24 mouse cellular contexts compared by ENCODE assay signal in the genomic region with DNA sequence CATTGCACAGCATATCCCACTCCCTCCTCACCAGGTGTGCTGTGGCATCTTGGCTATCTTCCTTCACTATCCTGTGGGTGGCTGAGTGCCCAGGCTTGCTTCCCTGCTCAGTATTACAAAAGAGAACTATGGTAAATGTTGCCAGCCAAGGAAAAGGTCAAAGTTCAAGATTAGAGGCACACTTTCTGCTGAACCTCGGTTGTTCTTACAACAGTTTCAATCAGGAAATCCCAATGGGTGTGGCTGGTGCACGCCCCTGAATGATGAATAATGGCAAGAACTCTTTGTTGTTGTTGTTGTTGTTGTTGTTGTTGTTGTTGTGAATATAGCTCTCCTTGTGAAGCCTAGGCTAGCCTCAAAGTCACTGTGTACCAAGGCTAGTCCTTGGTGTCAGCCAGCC. TPM values are rescaled to one million over a fixed set of nuclear protein-coding genes. Genes with fewer than 3 reads are reported as not detected.
DNase-seq lines count a peak whose midpoint lies in the region; ATAC-seq and TF ChIP-seq lines count a peak whose summit lies in the region.
"Had no signal": no experiment of that assay in that cellular context is flagged by ENCODE, and none has a peak within 500 bp of the region (broad histone marks: within the 10 kb centered on the region; RNA-seq: fewer than 3 reads in every experiment).

No protein-coding gene starts in this region.

- no peak overlapping the region for H3K4me3 ChIP-seq in bone marrow, adult 2 months (replicated peaks; ENCODE audit: control insufficient read depth, low read depth, low read length)
- no peak overlapping the region for H3K4me3 ChIP-seq in macrophage (ENCODE audit: inconsistent target)
- H3K4me3 ChIP-seq: gastrocnemius, adult 2 months; heart, embryonic 15.5 days; layer of hippocampus, adult 2 months; limb, embryonic 15.5 days; neural tube, embryonic 12.5 days had no signal

- peaks cover 8% of the 10 kb centered on the region for H3K4me1 ChIP-seq in bone marrow, adult 2 months (ENCODE audit: control insufficient read depth, insufficient read depth, low read length)

- WGBS in bone marrow, adult 2 months = 15% methylated on average over 2 of the region's 2 CpGs
- WGBS in macrophage (ENCODE audit: missing documents) = 9% methylated on average over 2 of the region's 2 CpGs

- TF ChIP-seq CTCF in bone marrow, adult 2 months (IDR thresholded peaks at IDR 0.05; ENCODE audit: control insufficient read depth, insufficient read depth, low read length) = no peak

- H3K36me3 ChIP-seq in macrophage (ENCODE audit: inconsistent target) = no peaks in the 10 kb centered on the region
- H3K36me3 ChIP-seq: neural tube, embryonic 12.5 days had no signal

- no peak for TF ChIP-seq POLR2A in bone marrow, adult 2 months (IDR thresholded peaks at IDR 0.05; ENCODE audit: borderline replicate concordance, control insufficient read depth, low read depth, low read length)

- peak overlapping the region; percentile 13; the same call in 1 of the 2 replicates for H3K27ac ChIP-seq in bone marrow, adult 2 months (ENCODE audit: control insufficient read depth, insufficient read depth, low read depth, low read length, poor library complexity)
- H3K27ac ChIP-seq in macrophage = 0 out of 2 replicates have a peak overlapping the region, but pooled peaks have one; percentile 12
- H3K27ac ChIP-seq: gastrocnemius, adult 2 months; heart, embryonic 15.5 days; layer of hippocampus, adult 2 months; limb, embryonic 15.5 days; neural tube, embryonic 12.5 days had no signal

- ATAC-seq in megakaryocyte progenitor cell, adult 5-6 weeks (replicated peaks; ENCODE audit: poor library complexity) = no peak
- ATAC-seq in activated CD4-positive, CD25-positive, alpha-beta regulatory T cell, adult 4 months = no peak
- ATAC-seq: hindbrain, embryonic 16.5 days; liver, postnatal 0 days had no signal

- DNase-seq in 416B (ENCODE audit: low read depth) (peak; percentile 25), ES-CJ7 (ENCODE audit: low read depth, low spot score) (peak; percentile 62)
- no peak for DNase-seq in embryo, embryonic 11 days
- DNase-seq in spleen, adult 12 weeks (ENCODE audit: low spot score) = no peak
- DNase-seq: adrenal gland, postnatal 25 days; cerebellum, adult 2 months; cerebellum, postnatal 36 days; gastrocnemius, adult 2 months; heart, adult 18-20 months; heart, postnatal 4 days; kidney, adult 8-10 months; liver, postnatal 0 days; lung, postnatal 10 days; thymus, postnatal 36 days had no signal

- H3K79me2 ChIP-seq in macrophage (ENCODE audit: inconsistent target) = peaks cover 15% of the 10 kb centered on the region

RNA-seq across cellular contexts. Expression of a gene that starts 3.3 kb away (rescaled TPM):
- polyA plus RNA-seq in bone marrow, adult 2 months (2011; ENCODE audit: insufficient read depth, insufficient read length, low replicate concordance, missing spikeins) = 42.9 and 74.7 TPM in 2 replicates
- 10 to 100 TPM; 13.3 to 67.7 (median 37.2) TPM for total RNA-seq in macrophage (2018; cell fraction: chromatin; rRNA removed)
- 10 to 100 TPM in 25 of 26 experiments, 1 to 10 TPM in 1; 9.9 to 21.9 (median 15.1) TPM for total RNA-seq in macrophage (2018; cell fraction: cytosol; rRNA removed)
- total RNA-seq in macrophage (2018; cell fraction: nucleus; rRNA removed) = 10 to 100 TPM; 10.5 to 54.0 (median 24.5) TPM
- 4.0 to 14.4 TPM (median 12.6 TPM) in 3 replicates for polyA plus RNA-seq in macrophage (2018)
- total RNA-seq in megakaryocyte progenitor cell, adult 5-6 weeks (2015) = 3.9 and 5.0 TPM in 2 replicates
- total RNA-seq in megakaryocyte progenitor cell, adult 5-6 weeks (2017) = 6.1 and 7.0 TPM in 2 replicates
- 10 to 100 TPM; 24.3 to 26.8 TPM for polyA plus RNA-seq in activated CD4-positive, CD25-positive, alpha-beta regulatory T cell, adult 4 months (2017; shearing (Covaris generic))

RNA-seq across cellular contexts. Expression of a gene that starts 13.6 kb away (rescaled TPM):
- 0.65 and 1.00 TPM in 2 replicates for polyA plus RNA-seq in bone marrow, adult 2 months (2011; ENCODE audit: insufficient read depth, insufficient read length, low replicate concordance, missing spikeins)
- not detected for total RNA-seq in macrophage (2018; cell fraction: chromatin; rRNA removed)
- not detected for total RNA-seq in macrophage (2018; cell fraction: cytosol; rRNA removed)
- total RNA-seq in macrophage (2018; cell fraction: nucleus; rRNA removed) = not detected
- not detected in 3 replicates for polyA plus RNA-seq in macrophage (2018)
- total RNA-seq in megakaryocyte progenitor cell, adult 5-6 weeks (2015) = 0.10 TPM in 1 of 2 replicates, not detected in the other
- 0.29 TPM in 1 of 2 replicates, not detected in the other for total RNA-seq in megakaryocyte progenitor cell, adult 5-6 weeks (2017)
- polyA plus RNA-seq in activated CD4-positive, CD25-positive, alpha-beta regulatory T cell, adult 4 months (2017; shearing (Covaris generic)) = under 1 TPM in 1 of 2 experiments, not detected in 1; 0.34 TPM
- polyA plus RNA-seq: testis, adult 2 months had no signal

RNA-seq across cellular contexts. Expression of a gene that starts 22.7 kb away (rescaled TPM):
- 24.7 and 35.1 TPM in 2 replicates for polyA plus RNA-seq in bone marrow, adult 2 months (2011; ENCODE audit: insufficient read depth, insufficient read length, low replicate concordance, missing spikeins)
- 10 to 100 TPM in 22 of 26 experiments, 1 to 10 TPM in 4; 4.2 to 89.0 (median 47.5) TPM for total RNA-seq in macrophage (2018; cell fraction: chromatin; rRNA removed)
- 10 to 100 TPM; 16.0 to 98.5 (median 45.4) TPM for total RNA-seq in macrophage (2018; cell fraction: cytosol; rRNA removed)
- total RNA-seq in macrophage (2018; cell fraction: nucleus; rRNA removed) = 100 to 1,000 TPM in 2 of 26 experiments, 10 to 100 TPM in 24; 11.3 to 126 (median 54.7) TPM
- polyA plus RNA-seq in macrophage (2018) = 27.5 to 46.5 TPM (median 35.7 TPM) in 3 replicates
- 17.2 and 18.3 TPM in 2 replicates for total RNA-seq in megakaryocyte progenitor cell, adult 5-6 weeks (2015)
- total RNA-seq in megakaryocyte progenitor cell, adult 5-6 weeks (2017) = 35.3 and 38.4 TPM in 2 replicates
- 10 to 100 TPM; 16.9 to 30.0 TPM for polyA plus RNA-seq in activated CD4-positive, CD25-positive, alpha-beta regulatory T cell, adult 4 months (2017; shearing (Covaris generic))

RNA-seq across cellular contexts. Expression of a gene that starts 25.9 kb away (rescaled TPM):
- 50.1 and 105 TPM in 2 replicates for polyA plus RNA-seq in bone marrow, adult 2 months (2011; ENCODE audit: insufficient read depth, insufficient read length, low replicate concordance, missing spikeins)
- total RNA-seq in macrophage (2018; cell fraction: chromatin; rRNA removed) = 100 to 1,000 TPM in 23 of 26 experiments, 10 to 100 TPM in 3; 86.2 to 201 (median 143) TPM
- total RNA-seq in macrophage (2018; cell fraction: cytosol; rRNA removed) = 10 to 100 TPM; 19.2 to 38.5 (median 29.8) TPM
- total RNA-seq in macrophage (2018; cell fraction: nucleus; rRNA removed) = 100 to 1,000 TPM in 4 of 26 experiments, 10 to 100 TPM in 22; 43.4 to 123 (median 71.4) TPM
- polyA plus RNA-seq in macrophage (2018) = 26.4 to 51.5 TPM (median 40.3 TPM) in 3 replicates
- 33.8 and 38.8 TPM in 2 replicates for total RNA-seq in megakaryocyte progenitor cell, adult 5-6 weeks (2015)
- total RNA-seq in megakaryocyte progenitor cell, adult 5-6 weeks (2017) = 83.1 and 87.6 TPM in 2 replicates
- 10 to 100 TPM; 20.8 to 26.1 TPM for polyA plus RNA-seq in activated CD4-positive, CD25-positive, alpha-beta regulatory T cell, adult 4 months (2017; shearing (Covaris generic))

RNA-seq across cellular contexts. Expression of a gene that starts 29.4 kb away (rescaled TPM):
- polyA plus RNA-seq in bone marrow, adult 2 months (2011; ENCODE audit: insufficient read depth, insufficient read length, low replicate concordance, missing spikeins) = 84.1 and 99.0 TPM in 2 replicates
- 10 to 100 TPM in 1 of 26 experiments, 1 to 10 TPM in 20, under 1 TPM in 4, not detected in 1; 0.66 to 10.1 (median 2.3) TPM for total RNA-seq in macrophage (2018; cell fraction: chromatin; rRNA removed)
- 10 to 100 TPM in 23 of 26 experiments, 1 to 10 TPM in 3; 7.1 to 20.2 (median 15.3) TPM for total RNA-seq in macrophage (2018; cell fraction: cytosol; rRNA removed)
- 10 to 100 TPM in 7 of 26 experiments, 1 to 10 TPM in 19; 3.1 to 18.0 (median 7.2) TPM for total RNA-seq in macrophage (2018; cell fraction: nucleus; rRNA removed)
- polyA plus RNA-seq in macrophage (2018) = 6.1 to 12.6 TPM (median 9.8 TPM) in 3 replicates
- total RNA-seq in megakaryocyte progenitor cell, adult 5-6 weeks (2015) = 24.1 and 24.3 TPM in 2 replicates
- total RNA-seq in megakaryocyte progenitor cell, adult 5-6 weeks (2017) = 11.2 and 16.1 TPM in 2 replicates
- polyA plus RNA-seq in activated CD4-positive, CD25-positive, alpha-beta regulatory T cell, adult 4 months (2017; shearing (Covaris generic)) = 100 to 1,000 TPM; 142 to 158 TPM

Comparison
In these comparisons a context has a peak if more than half of its experiments do, and no peak if none do; other contexts are left out.
1. DNase-seq: peak in 416B (single experiment) and ES-CJ7 (single experiment); none in embryo, embryonic 11 days (single experiment) and spleen, adult 12 weeks (single experiment).